ENCODE assay signal across 9 mouse cellular contexts in the genomic region with DNA sequence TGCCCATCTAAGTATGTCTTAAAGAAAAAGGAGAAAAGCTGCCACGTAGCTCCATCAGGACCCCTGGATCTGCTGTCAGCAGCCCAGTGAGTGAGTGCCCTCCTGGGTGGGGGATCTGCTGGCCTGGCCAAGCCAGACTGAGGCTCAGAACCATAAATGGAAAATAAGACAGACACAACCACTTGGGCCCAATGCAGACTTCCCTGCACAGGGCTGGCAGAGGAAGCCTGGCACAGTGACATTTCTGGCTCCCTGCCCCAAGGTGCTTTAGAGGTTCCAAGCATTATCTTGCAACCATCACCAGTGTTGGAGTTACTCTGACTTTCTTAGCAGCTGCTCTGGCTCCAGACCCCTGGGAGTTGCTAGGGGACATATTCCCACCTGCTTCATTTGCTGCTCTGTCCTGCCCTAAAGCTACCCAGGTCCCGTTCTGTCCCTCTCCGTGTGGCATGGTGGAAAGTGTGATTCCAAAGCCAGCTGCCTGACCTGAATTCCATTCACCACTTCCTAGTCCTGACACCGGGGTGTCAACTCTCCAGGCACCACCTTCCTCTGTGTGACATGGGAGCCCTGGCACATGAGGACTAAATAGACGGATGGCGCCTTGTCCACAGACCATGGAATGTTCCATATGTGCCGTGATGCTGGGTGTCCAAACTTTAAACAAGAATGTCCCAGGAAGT.
DNase-seq lines count a peak whose midpoint lies in the region; ATAC-seq and TF ChIP-seq lines count a peak whose summit lies in the region.
"Had no signal": no experiment of that assay in that cellular context is flagged by ENCODE, and none has a peak within 500 bp of the region (broad histone marks: within the 10 kb centered on the region; RNA-seq: fewer than 3 reads in every experiment).

No protein-coding gene starts in this region.

- H3K36me3 ChIP-seq in hindbrain, embryonic 14.5 days (replicated peaks; ENCODE audit: control insufficient read depth, insufficient read depth), result no peaks in the 10 kb centered on the region
- H3K36me3 ChIP-seq in hindbrain, embryonic 11.5 days (ENCODE audit: control insufficient read depth, insufficient read depth, low read length), result no peaks in the 10 kb centered on the region
- no peaks in the 10 kb centered on the region for H3K36me3 ChIP-seq in heart, postnatal 0 days (replicated peaks; ENCODE audit: control insufficient read depth, insufficient read depth, low read length)

- DNase-seq in cerebellum, adult 2 months, result peak; percentile 20 to 21
- DNase-seq in cerebellum, adult 11-12 months, result no peak
- no peak for DNase-seq in hindbrain, embryonic 14.5 days (ENCODE audit: low spot score)
- no peak for DNase-seq in hindbrain, embryonic 11.5 days (ENCODE audit: low spot score)
- peak; percentile 44 for DNase-seq in adrenal gland, postnatal 25 days
- DNase-seq in heart, postnatal 0 days (ENCODE audit: low spot score), result no peak
- no peak for DNase-seq in layer of hippocampus, adult 9-10 months (ENCODE audit: low spot score)
- DNase-seq in embryo, embryonic 10 days (ENCODE audit: low spot score), result no peak

- H3K9ac ChIP-seq in hindbrain, embryonic 14.5 days, result no peak overlapping the region
- no peak overlapping the region for H3K9ac ChIP-seq in hindbrain, embryonic 11.5 days (ENCODE audit: low read depth, low read length)
- no peak overlapping the region for H3K9ac ChIP-seq in heart, postnatal 0 days (replicated peaks; ENCODE audit: low read depth, low read length)
- H3K9ac ChIP-seq: liver, embryonic 14.5 days had no signal

- H3K27me3 ChIP-seq in cerebellum, adult 2 months (ENCODE audit: control insufficient read depth, insufficient read depth, low read length), result no peaks in the 10 kb centered on the region
- H3K27me3 ChIP-seq in hindbrain, embryonic 14.5 days (ENCODE audit: control insufficient read depth, insufficient read depth, low read length), result no peaks in the 10 kb centered on the region
- no peaks in the 10 kb centered on the region for H3K27me3 ChIP-seq in hindbrain, embryonic 11.5 days (ENCODE audit: control insufficient read depth, insufficient read depth, low read length)
- no peaks in the 10 kb centered on the region for H3K27me3 ChIP-seq in heart, postnatal 0 days (ENCODE audit: control insufficient read depth, insufficient read depth, low read length)

- H3K4me2 ChIP-seq in hindbrain, embryonic 14.5 days (replicated peaks), result no peak overlapping the region
- H3K4me2 ChIP-seq in hindbrain, embryonic 11.5 days (replicated peaks; ENCODE audit: low read depth, low read length), result no peak overlapping the region
- no peak overlapping the region for H3K4me2 ChIP-seq in heart, postnatal 0 days (ENCODE audit: low read depth, low read length)

- TF ChIP-seq EP300 in heart, postnatal 0 days (IDR thresholded peaks at IDR 0.05; ENCODE audit: low read depth), result no peak

- H3K4me1 ChIP-seq in cerebellum, adult 2 months (ENCODE audit: control insufficient read depth, insufficient read depth, low read length), result no peaks in the 10 kb centered on the region
- H3K4me1 ChIP-seq in hindbrain, embryonic 14.5 days (replicated peaks; ENCODE audit: control insufficient read depth, insufficient read depth, low read length), result peaks cover 15% of the 10 kb centered on the region
- no peaks in the 10 kb centered on the region for H3K4me1 ChIP-seq in hindbrain, embryonic 11.5 days (replicated peaks; ENCODE audit: control insufficient read depth, insufficient read depth, low read length)
- peaks cover 24% of the 10 kb centered on the region for H3K4me1 ChIP-seq in heart, postnatal 0 days (ENCODE audit: control insufficient read depth, insufficient read depth)

- 0 out of 2 replicates have a peak, but pooled peaks have one; percentile 25 for ATAC-seq in hindbrain, embryonic 14.5 days (ENCODE audit: low FRiP score)
- no peak for ATAC-seq in hindbrain, embryonic 11.5 days (ENCODE audit: low FRiP score)
- ATAC-seq in heart, postnatal 0 days (ENCODE audit: insufficient read depth, low read depth), result peak; percentile 67

- 49% methylated on average over 7 of the region's 7 CpGs for WGBS in cerebellum, adult 2 months
- WGBS in hindbrain, embryonic 14.5 days, result 79% methylated on average over 7 of the region's 7 CpGs
- WGBS in hindbrain, embryonic 11.5 days, result 75% methylated on average over 7 of the region's 7 CpGs
- WGBS in heart, postnatal 0 days, result 45% methylated on average over 7 of the region's 7 CpGs

- TF ChIP-seq POLR2A in cerebellum, adult 2 months (IDR thresholded peaks at IDR 0.05; ENCODE audit: borderline replicate concordance, insufficient read depth, low read length), result no peak

- H3K27ac ChIP-seq in cerebellum, adult 2 months (ENCODE audit: insufficient read depth, low read length), result no peak overlapping the region
- H3K27ac ChIP-seq in hindbrain, embryonic 14.5 days, result no peak overlapping the region
- no peak overlapping the region for H3K27ac ChIP-seq in hindbrain, embryonic 11.5 days (ENCODE audit: low read depth, low read length)
- peak overlapping the region; percentile 18 for H3K27ac ChIP-seq in heart, postnatal 0 days (ENCODE audit: low read depth)
- H3K27ac ChIP-seq: liver, embryonic 14.5 days had no signal

- H3K4me3 ChIP-seq in cerebellum, adult 2 months (replicated peaks; ENCODE audit: insufficient read depth, low read depth, low read length), result no peak overlapping the region
- no peak overlapping the region for H3K4me3 ChIP-seq in hindbrain, embryonic 14.5 days (replicated peaks; ENCODE audit: low read length)
- no peak overlapping the region for H3K4me3 ChIP-seq in hindbrain, embryonic 11.5 days (ENCODE audit: low read depth, low read length)
- H3K4me3 ChIP-seq in heart, postnatal 0 days (ENCODE audit: low read depth, low read length), result no peak overlapping the region

- no peaks in the 10 kb centered on the region for H3K9me3 ChIP-seq in hindbrain, embryonic 14.5 days (ENCODE audit: control insufficient read depth, low read length)
- H3K9me3 ChIP-seq in hindbrain, embryonic 11.5 days (ENCODE audit: control insufficient read depth, low read length), result no peaks in the 10 kb centered on the region
- H3K9me3 ChIP-seq in heart, postnatal 0 days (replicated peaks; ENCODE audit: control insufficient read depth, low read length), result no peaks in the 10 kb centered on the region

- TF ChIP-seq CTCF in cerebellum, adult 2 months (IDR thresholded peaks at IDR 0.05; ENCODE audit: borderline replicate concordance, insufficient read depth, low read depth, low read length), result no peak
- TF ChIP-seq CTCF in heart, postnatal 0 days (IDR thresholded peaks at IDR 0.05; ENCODE audit: low read depth), result no peak

Comparison
In these comparisons a context has a peak if more than half of its experiments do, and no peak if none do; other contexts are left out.
1. DNase-seq: peak in cerebellum, adult 2 months (2 of 2) and adrenal gland, postnatal 25 days (single experiment); none in cerebellum, adult 11-12 months (single experiment), hindbrain, embryonic 14.5 days (single experiment), hindbrain, embryonic 11.5 days (single experiment), heart, postnatal 0 days (single experiment), layer of hippocampus, adult 9-10 months (single experiment) and embryo, embryonic 10 days (single experiment).